Mouse (Mus musculus) adipose tissue, adult 10 weeks (tissue): Measurements from ENCODE around the gene Lama4. TPM values are rescaled to one million over a fixed set of nuclear protein-coding genes. Genes with fewer than 3 reads are reported as not detected.

Experiments
- polyA plus RNA-seq: library from polyadenylated mRNA; stranded (reverse); fragments of 350-450 nt; fragmentation: Illumina TruSeq; extraction: RNeasy Lipid Tissue Mini Kit (QIAGEN cat#74804); gene quantifications from one replicate; pipeline ENCODE4 v1.2.3, GENCODE M21; 2014; ENCODE audit warnings: low read depth, low replicate concordance

The Lama4 gene
- 81.2 TPM for polyA plus RNA-seq

DNA sequence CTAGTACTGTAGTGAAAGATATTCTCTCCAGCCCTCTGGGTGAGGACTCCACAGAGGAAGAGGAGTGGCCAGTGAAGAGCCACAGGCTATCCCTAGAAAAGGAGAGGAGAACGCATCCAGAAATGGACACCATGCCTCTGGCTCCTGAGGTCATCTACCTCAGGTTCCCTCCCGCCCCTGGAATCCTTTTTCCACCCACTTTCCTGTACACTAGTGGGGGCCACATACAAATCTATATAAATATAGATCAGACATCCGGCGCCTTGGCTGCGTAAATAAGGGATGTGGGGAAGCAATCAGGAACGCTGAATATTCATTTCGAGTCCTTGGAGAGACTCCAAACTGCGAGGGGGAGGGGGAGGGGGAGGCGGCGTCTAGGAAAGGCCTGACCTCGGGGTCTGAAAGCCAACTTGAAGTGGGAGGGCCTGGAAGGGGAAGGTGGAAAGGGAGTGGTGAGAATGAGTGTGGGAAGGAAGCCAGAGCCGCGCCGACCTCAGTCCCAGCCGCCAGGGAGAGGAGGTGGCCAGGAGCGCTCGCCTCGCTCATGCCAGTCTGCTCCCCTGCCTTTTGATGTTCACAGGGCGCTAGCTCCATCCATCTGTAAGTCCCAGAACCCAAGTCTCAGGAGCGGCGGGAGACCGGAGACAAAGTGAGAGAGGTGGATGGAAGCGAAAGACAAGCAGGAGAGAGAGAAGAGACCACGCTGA, at the start of gene Lama4:
TSS of gene Lama4 (plus strand) at position 441 of the 707 bp plus-strand sequence.

DNA sequence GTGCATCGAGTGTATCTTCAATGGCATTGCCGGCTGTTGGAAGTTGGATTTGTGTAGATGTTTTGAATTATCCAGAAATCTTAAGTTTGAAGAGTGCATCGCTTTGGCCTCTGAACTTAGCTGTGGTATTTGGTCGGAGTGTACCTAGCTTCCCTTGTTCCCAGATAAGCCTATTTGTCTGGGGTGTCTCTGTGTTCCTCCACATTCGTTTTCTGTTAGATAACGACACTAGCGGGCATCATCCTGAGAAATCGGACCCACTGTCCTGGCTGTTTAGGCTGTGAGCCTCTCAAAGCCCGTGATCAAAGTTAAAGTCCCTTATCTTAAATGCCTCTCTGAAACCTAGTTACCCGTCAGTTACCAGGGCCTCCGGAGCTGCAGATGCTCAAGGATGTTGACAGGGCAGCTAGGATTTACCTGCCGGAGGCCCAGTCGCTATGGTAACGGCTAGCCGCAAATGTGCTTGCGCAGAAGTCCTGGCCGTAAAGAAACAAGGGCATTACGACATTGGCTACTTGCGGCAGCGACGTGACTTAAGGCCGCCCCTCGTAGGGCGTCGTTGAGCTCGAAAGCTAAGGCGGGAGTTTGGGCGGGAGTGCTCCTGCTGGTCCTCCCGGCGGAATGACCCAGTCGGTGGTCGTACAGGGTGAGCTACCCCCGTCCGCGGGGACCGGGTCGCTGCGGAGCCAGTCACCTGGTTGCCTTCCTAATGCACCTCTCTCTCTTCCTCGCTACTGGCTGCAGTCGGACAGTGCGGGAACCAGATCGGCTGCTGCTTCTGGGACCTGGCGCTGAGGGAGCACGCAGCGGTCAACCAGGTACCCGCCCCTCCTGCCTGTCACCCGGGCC, 168.4 kb downstream of the Lama4 start, which contains the start of the genes Fam229b and Tube1:
TSS of gene Fam229b (minus strand) at position 453 of the 849 bp plus-strand sequence.
TSS of gene Tube1 (plus strand) at position 515 of the 849 bp plus-strand sequence.

Other genes with a start within 250 kb of the Lama4 start
- not detected for gene Rfpl4b, start 143.7 kb upstream of the Lama4 start, polyA plus RNA-seq
- 45.8 TPM for gene Fam229b, start 168.4 kb downstream of the Lama4 start, polyA plus RNA-seq
- gene Tube1, start 168.5 kb downstream of the Lama4 start, polyA plus RNA-seq: 1.3 TPM
- gene Ccn6, start 198.3 kb downstream of the Lama4 start, polyA plus RNA-seq: not detected